Mouse (Mus musculus) kidney, adult 11 months (tissue): ENCODE measurements around the gene Lcmt1.

ENCODE experiments used
- DNase-seq: peaks from one replicate; pipeline ENCODE4 v3.0.0; 2022

Lcmt1 gene

DNA sequence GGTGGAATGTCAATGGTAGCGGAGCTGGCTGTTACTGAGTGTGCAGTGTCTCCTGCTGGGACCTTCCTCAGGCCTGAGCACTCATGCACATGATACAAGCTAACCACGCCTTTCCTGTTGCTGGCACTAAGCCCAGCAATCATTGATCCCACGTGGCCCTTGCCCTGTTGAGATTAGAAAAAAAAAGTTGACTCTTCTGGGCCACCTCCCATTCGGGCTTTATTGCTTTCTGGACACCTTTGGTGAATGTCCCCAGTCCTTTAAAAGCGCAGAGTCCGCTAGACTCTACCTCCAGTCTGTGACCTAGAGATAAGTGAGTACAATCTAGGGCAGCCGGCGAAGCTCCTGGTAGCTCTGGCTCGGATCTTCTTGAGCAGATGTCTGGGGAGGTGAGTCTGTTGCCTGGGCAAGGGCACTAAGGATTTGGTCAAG lies 92.5 kb downstream of the Lcmt1 start, which contains the start of gene Aqp8:
TSS of gene Aqp8 (plus strand) at position 222 of the 432 bp plus-strand sequence.
- DNase-seq: peak; percentile 78

DNA sequence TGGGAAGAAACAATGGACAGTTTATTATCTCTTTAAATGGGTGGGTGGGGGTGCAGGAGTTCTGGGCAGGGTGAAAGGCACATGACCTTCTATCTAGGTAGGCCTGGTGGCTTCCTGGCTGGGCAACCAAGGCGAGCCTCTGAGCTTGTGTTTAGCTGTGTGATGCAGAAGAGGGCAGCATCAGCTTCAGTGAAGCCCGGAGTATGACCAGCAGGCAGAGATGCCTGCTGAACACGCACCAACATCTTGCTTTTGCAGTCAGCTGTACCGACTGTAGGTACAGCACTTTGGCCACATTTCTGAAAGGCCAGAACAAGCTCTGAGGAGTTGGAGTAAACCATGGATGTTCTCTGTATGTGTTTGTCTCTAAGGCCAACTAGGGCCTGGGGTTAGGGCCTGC lies 94.0 kb downstream of the Lcmt1 start:
- DNase-seq: no peak

DNA sequence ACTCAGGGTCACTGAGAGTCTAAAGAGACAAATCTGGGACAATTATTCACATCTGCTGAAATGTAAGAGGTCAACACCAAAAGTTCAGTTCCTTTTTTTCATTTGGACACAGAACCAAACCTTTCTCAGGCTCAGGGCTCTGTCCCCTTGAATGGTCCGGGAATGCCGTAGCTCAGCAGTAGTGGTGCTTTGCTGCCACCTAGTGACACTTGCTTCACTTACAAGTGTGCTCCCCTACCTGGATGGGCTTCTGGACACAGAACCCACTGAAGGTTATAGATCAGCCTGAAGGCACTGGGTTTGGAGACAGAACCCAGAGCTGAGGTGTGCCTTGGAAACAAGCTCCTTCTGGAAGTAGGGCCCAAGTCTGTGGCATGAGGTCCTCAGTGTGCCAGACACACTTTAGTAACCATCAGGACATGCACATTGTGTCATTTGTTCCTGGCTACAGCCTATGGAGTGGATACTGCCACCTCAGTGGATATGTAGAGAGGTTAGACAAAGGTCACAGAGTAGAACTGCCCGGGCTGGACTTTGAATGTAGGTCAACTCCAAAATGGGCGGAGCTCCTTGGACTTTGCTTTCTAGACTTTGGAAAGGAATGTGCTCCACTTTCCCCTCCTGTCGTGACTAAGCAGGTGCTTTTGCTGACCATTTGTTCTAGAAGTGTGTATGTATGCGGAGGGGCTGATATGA lies 96.3 kb downstream of the Lcmt1 start:
- peak; percentile 61 for DNase-seq

DNA sequence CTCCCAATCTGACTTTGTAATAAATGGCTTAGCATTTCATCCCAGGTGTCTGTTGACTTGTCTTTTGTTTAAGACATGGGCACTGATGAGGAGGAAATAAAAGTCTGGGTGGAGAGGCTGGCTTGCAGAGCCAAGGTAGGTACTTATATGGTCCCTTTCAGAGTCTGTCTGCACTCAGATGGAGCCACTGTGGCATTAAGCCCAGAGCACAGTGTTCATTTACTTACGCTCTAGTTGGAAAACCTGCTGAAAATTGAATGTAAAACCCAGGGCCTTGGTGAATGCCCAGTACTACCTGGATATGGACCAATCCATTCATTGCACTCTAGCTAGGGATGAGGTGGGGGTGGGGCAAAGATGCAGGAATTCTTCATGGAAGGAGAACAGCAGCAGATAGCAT lies 98.4 kb downstream of the Lcmt1 start:
- DNase-seq: no peak
